Mouse (Mus musculus) brown adipose tissue, adult 24 weeks (tissue): ENCODE measurements around the gene Ugt1a5. TPM values are rescaled to one million over a fixed set of nuclear protein-coding genes. Genes with fewer than 3 reads are reported as not detected.
"Not testable (repeated sequence)": the region's sequence is repeated elsewhere in the genome, so short reads cannot be mapped to it uniquely, and the experiment has no call there.

Source experiments
- H3K27ac ChIP-seq: fragments of 200-500 bp; replicated peaks from 2 replicates; pipeline ENCODE4 v1.5.1; 2012; ENCODE audit warnings: low read depth, mild to moderate bottlenecking, low read length
- H3K4me1 ChIP-seq: fragments of 200-500 bp; 2 replicates; pipeline ENCODE4 v1.6.1; 2012; ENCODE audit warnings: low read length, mixed read lengths; ENCODE audit not compliant: control insufficient read depth, insufficient read depth, insufficient read length
- H3K4me3 ChIP-seq: fragments of 200-500 bp; 2 replicates; pipeline ENCODE4 v1.5.1; 2012; ENCODE audit warnings: low read depth, mild to moderate bottlenecking, low read length, moderate library complexity; ENCODE audit not compliant: insufficient read depth
- polyA plus RNA-seq: library from polyadenylated mRNA; stranded (reverse); fragments of >200 nt; gene quantifications from 2 replicates; pipeline ENCODE4 v1.2.4, GENCODE M21; 2012; ENCODE audit not compliant: missing spikeins, insufficient read depth, insufficient read length

Gene Ugt1a5
- polyA plus RNA-seq, 1 experiment, result 1.5 TPM

DNA sequence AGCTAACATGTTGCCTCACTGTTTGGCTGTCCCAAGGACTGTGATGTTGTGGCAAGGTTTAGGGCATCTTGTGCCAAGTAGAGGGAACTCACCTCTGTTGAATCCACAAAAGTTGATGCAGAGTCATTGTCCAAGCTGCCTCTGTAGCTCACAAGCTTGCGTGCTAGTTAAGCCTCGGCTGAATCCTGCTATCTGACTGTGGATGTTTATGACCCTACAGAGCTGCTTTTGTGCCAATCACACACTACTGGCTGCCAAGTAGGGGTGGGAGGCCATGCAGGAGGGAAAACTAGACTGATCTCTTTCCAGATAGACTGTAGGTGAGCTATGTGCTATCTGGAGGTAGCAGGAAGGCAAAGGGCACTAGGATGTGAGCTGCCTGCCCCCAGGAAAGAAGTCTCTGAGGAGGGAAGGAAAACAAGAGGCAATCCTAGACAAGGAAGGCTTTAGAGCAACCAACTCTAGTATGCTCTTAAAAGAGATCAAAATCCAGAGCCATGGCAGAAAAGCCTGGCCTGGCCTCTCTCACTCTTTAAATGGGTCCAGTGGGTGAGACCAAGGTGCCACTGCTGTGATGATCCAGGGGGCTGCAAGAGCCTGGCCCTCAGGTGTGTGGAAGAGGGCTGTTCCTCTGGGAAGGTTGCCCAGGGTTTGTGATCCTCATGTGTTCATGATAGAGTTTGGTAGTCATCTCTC lies 48.1 kb downstream of the Ugt1a5 start:
- Histone ChIP-seq H3K4me1 (no peaks in the 10 kb centered on the region), H3K27ac (no peak overlapping the region), H3K4me3 (no peak overlapping the region)

GRCm38 (mm10) chr1:88214462-88214952 lies 48.7 kb downstream of the Ugt1a5 start:
- Histone ChIP-seq H3K27ac (no peak overlapping the region), H3K4me1 (no peaks in the 10 kb centered on the region), H3K4me3 (no peak overlapping the region)

- Histone ChIP-seq H3K4me3 (no peak overlapping the region), H3K27ac (no peak overlapping the region), H3K4me1 (no peaks in the 10 kb centered on the region)
Observed at GRCm38 (mm10) chr1:88215466-88216380, 49.9 kb downstream of the Ugt1a5 start.

GRCm38 (mm10) chr1:88216551-88216950 lies 50.7 kb downstream of the Ugt1a5 start:
- Histone ChIP-seq H3K27ac (no peak overlapping the region), H3K4me3 (no peak overlapping the region), H3K4me1 (no peaks in the 10 kb centered on the region)

DNA sequence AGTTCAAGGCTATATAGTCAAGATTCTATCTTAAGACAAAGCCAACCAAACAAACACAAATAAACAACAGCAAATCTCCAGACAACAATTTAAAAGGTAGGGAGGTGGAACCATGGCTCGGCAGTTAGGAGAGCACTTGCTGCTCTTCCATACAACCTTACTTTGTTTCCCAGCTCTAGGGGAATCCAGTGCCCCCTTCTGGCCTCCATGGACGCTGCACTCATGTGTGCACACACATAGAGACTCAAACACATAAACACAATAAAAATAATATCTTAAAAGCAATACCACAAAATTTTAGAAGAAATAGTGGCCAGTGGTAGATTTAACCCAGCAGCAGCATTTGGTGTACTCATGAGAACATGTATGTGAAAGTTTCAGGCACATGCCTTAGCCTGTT lies 51.3 kb downstream of the Ugt1a5 start:
- H3K27ac ChIP-seq, result no peak overlapping the region
- no peak overlapping the region for H3K4me3 ChIP-seq
- no peaks in the 10 kb centered on the region for H3K4me1 ChIP-seq

GRCm38 (mm10) chr1:88217576-88217975 lies 51.8 kb downstream of the Ugt1a5 start:
- H3K4me3 ChIP-seq, result no peak overlapping the region

GRCm38 (mm10) chr1:88218051-88218450 lies 52.2 kb downstream of the Ugt1a5 start:
- Histone ChIP-seq H3K27ac (no peak overlapping the region), H3K4me3 (no peak overlapping the region), H3K4me1 (no peaks in the 10 kb centered on the region)

More at GRCm38 (mm10) chr1:88217576-88217975, 51.8 kb downstream of the Ugt1a5 start:
- H3K4me1 ChIP-seq, result no peaks in the 10 kb centered on the region
- H3K27ac ChIP-seq, result no peak overlapping the region

- H3K4me3 ChIP-seq, result no peak overlapping the region
- H3K4me1 ChIP-seq, result no peaks in the 10 kb centered on the region
- H3K27ac ChIP-seq, result no peak overlapping the region
Observed at GRCm38 (mm10) chr1:88218591-88218990, 52.8 kb downstream of the Ugt1a5 start.

- Histone ChIP-seq H3K4me1 (no peaks in the 10 kb centered on the region), H3K4me3 (no peak overlapping the region), H3K27ac (no peak overlapping the region)
Observed at GRCm38 (mm10) chr1:88219054-88219453, 53.2 kb downstream of the Ugt1a5 start.

GRCm38 (mm10) chr1:88220336-88220735 lies 54.5 kb downstream of the Ugt1a5 start:
- Histone ChIP-seq H3K4me1 (no peaks in the 10 kb centered on the region), H3K27ac (no peak overlapping the region), H3K4me3 (no peak overlapping the region)

DNA sequence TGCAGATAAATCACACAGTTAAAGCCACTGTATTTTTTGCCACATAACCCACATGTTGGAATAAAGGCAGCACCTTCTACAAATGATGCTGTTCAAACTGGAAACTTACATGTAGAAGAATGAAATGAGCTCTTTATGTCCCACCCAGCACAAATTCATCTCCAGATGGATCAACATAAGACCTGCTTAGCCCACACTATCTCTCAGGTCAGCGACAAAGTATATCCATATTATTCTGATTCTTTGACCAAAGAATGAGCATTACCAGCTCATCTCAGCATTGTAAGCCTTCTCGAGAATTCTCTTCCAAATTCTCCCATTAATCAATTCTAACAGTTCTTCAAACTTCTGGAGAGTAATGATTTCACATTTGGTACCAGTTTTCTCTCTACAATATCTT lies 56.4 kb downstream of the Ugt1a5 start:
- Histone ChIP-seq H3K4me3 (no peak overlapping the region), H3K27ac (no peak overlapping the region), H3K4me1 (no peaks in the 10 kb centered on the region)

GRCm38 (mm10) chr1:88223011-88223515 lies 57.3 kb downstream of the Ugt1a5 start:
- not testable (repeated sequence) for H3K4me1 ChIP-seq, H3K4me3 ChIP-seq, H3K27ac ChIP-seq

- no peak overlapping the region for H3K27ac ChIP-seq
- H3K4me3 ChIP-seq, result no peak overlapping the region
- H3K4me1 ChIP-seq, result no peaks in the 10 kb centered on the region
Observed at GRCm38 (mm10) chr1:88223591-88223990, 57.8 kb downstream of the Ugt1a5 start.

DNA sequence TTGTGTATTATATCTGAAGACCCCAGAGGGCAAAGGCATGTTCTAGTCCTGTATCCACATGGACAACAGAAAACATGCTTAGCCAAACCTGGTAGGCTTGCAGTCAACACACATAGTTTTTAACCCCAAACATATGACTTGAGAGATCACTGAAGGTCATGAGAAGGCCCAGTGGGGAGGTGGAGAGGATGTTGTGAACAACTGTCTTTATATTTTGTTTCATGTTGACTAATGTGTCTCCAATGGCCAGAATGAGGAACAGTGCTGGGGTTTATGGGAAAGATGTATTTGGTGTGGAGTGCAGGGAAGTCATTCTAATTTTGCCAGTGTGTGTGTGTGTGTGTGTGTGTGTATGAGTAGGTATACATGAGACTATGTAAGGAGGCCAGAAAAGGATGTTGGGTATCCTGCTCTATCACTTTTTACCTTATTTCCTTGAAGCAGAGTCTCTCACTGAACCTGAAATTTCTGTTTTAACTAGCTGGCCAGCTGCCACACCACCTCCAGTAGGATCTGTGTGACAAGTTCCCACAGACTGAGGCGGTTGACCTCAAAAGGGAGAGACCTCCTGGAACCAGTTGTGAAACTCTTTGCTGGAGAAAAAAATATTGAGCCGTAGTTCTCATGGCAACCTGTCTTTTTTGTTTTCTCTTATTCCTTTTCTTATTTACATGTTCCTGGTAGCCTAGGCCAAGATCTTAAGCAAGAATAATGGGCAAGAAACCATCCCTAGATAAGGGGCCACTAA lies 58.4 kb downstream of the Ugt1a5 start:
- H3K4me3 ChIP-seq, result no peak overlapping the region
- no peak overlapping the region for H3K27ac ChIP-seq
- H3K4me1 ChIP-seq, result no peaks in the 10 kb centered on the region

DNA sequence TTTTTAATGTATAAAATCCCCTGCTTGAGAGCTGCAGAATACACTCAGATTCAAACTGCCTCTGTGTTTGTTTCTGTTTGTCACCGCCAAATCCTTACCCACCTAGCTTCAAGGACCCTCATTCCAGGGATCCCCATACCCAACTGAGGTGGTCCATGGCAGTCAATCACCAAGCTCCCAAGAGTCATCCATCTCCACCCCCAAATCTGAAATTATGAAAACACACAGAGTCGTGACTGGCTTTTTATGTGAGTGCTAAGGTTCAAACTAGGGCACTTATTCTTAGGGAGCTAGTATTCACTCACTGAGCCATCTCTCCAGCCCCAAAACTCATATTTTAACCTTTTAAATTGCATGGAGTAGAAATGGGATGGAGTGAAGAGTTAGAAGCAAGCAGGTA lies 59.5 kb downstream of the Ugt1a5 start:
- H3K4me3 ChIP-seq, H3K4me1 ChIP-seq, H3K27ac ChIP-seq: not testable (repeated sequence)
